ENCODE assay signal across 9 mouse cellular contexts in genomic region chr3:81995988-81996387, GRCm38 (mm10). TPM values are rescaled to one million over a fixed set of nuclear protein-coding genes. Genes with fewer than 3 reads are reported as not detected.
DNase-seq lines count a peak whose midpoint lies in the region; ATAC-seq and TF ChIP-seq lines count a peak whose summit lies in the region.
"Had no signal": no experiment of that assay in that cellular context is flagged by ENCODE, and none has a peak within 500 bp of the region (broad histone marks: within the 10 kb centered on the region; RNA-seq: fewer than 3 reads in every experiment).

No protein-coding gene starts in this region.

- H3K4me2 ChIP-seq in liver, embryonic 14.5 days (ENCODE audit: low read depth): no peak overlapping the region
- H3K4me2 ChIP-seq in forebrain, embryonic 13.5 days: no peak overlapping the region
- H3K4me2 ChIP-seq: heart, embryonic 15.5 days had no signal

- no peak for ATAC-seq in liver, embryonic 14.5 days (ENCODE audit: insufficient read depth)
- ATAC-seq in forebrain, embryonic 13.5 days: peak; percentile 76
- no peak for ATAC-seq in activated CD4-positive, CD25-positive, alpha-beta regulatory T cell, adult 4 months

- TF ChIP-seq EP300 in liver, embryonic 14.5 days (IDR thresholded peaks at IDR 0.05; ENCODE audit: low read depth): no peak

- no peaks in the 10 kb centered on the region for H3K4me1 ChIP-seq in liver, embryonic 14.5 days (replicated peaks; ENCODE audit: control insufficient read depth in 2 of 2, insufficient read depth in 2 of 2, low read length in 1 of 2)
- no peaks in the 10 kb centered on the region for H3K4me1 ChIP-seq in forebrain, embryonic 13.5 days
- H3K4me1 ChIP-seq: heart, embryonic 15.5 days had no signal

- DNase-seq in adrenal gland, postnatal 14 days: peak; percentile 28
- DNase-seq in adrenal gland, postnatal 25 days: no peak
- peak in 1 of 3 experiments; percentile 7 for DNase-seq in liver, embryonic 14.5 days (ENCODE audit: low read depth in 3 of 3, low spot score in 3 of 3)
- no peak for DNase-seq in liver
- peak; percentile 69 for DNase-seq in brain, adult 2 months (ENCODE audit: low read depth, low spot score)
- DNase-seq in lung, postnatal 10 days: peak; percentile 57

- H3K36me3 ChIP-seq in liver, embryonic 14.5 days (replicated peaks; ENCODE audit: control insufficient read depth, insufficient read depth, low read depth): no peaks in the 10 kb centered on the region
- no peaks in the 10 kb centered on the region for H3K36me3 ChIP-seq in forebrain, embryonic 13.5 days (ENCODE audit: poor library complexity, severe bottlenecking)
- H3K36me3 ChIP-seq: heart, embryonic 15.5 days had no signal

- H3K4me3 ChIP-seq in liver, embryonic 14.5 days (ENCODE audit: insufficient read depth in 1 of 2, low read depth in 2 of 2, low read length in 2 of 2): no peak overlapping the region
- no peak overlapping the region for H3K4me3 ChIP-seq in forebrain, embryonic 13.5 days
- H3K4me3 ChIP-seq: heart, embryonic 15.5 days had no signal

- no peaks in the 10 kb centered on the region for H3K27me3 ChIP-seq in liver, embryonic 14.5 days (ENCODE audit: control insufficient read depth, insufficient read depth, low read length)
- H3K27me3 ChIP-seq in forebrain, embryonic 13.5 days: no peaks in the 10 kb centered on the region
- H3K27me3 ChIP-seq: heart, embryonic 15.5 days had no signal

- no peak overlapping the region for H3K9ac ChIP-seq in liver, embryonic 14.5 days (replicated peaks)
- no peak overlapping the region for H3K9ac ChIP-seq in forebrain, embryonic 13.5 days
- H3K9ac ChIP-seq: heart, embryonic 15.5 days had no signal

- peak; percentile 54; the same call in 1 of the 2 replicates for TF ChIP-seq CTCF in liver, embryonic 14.5 days (IDR thresholded peaks at IDR 0.05; ENCODE audit: low read depth)

- H3K27ac ChIP-seq in liver, embryonic 14.5 days: no peak overlapping the region
- no peak overlapping the region for H3K27ac ChIP-seq in forebrain, embryonic 13.5 days
- H3K27ac ChIP-seq: heart, embryonic 15.5 days had no signal

- WGBS in liver, embryonic 14.5 days (ENCODE audit: insufficient replicate concordance): 5% methylated on average over 1 of the region's 1 CpGs
- 2% methylated on average over 1 of the region's 1 CpGs for WGBS in forebrain, embryonic 13.5 days

- H3K9me3 ChIP-seq in liver, embryonic 14.5 days (ENCODE audit: control insufficient read depth, low read length): no peaks in the 10 kb centered on the region
- no peaks in the 10 kb centered on the region for H3K9me3 ChIP-seq in forebrain, embryonic 13.5 days (replicated peaks)
- H3K9me3 ChIP-seq: heart, embryonic 15.5 days had no signal

RNA-seq across cellular contexts. Expression of gene Asic5, which starts 13.9 kb away (rescaled TPM):
- 2.0 TPM in 1 of 2 replicates, not detected in the other for total RNA-seq in adrenal gland, postnatal 14 days (2021)
- total RNA-seq in adrenal gland, postnatal 25 days (2021): not detected in 2 replicates
- not detected in 2 replicates for polyA plus RNA-seq in liver, embryonic 14.5 days (2012; rRNA removed)
- polyA plus RNA-seq in liver, embryonic 14.5 days (2014; fragmentation: Nextera tagmentation; extraction: Ambion mirVana): not detected in 2 replicates
- polyA plus RNA-seq in forebrain, embryonic 13.5 days (2015; fragmentation: Nextera tagmentation; extraction: Ambion mirVana): not detected in 2 replicates
- not detected for polyA plus RNA-seq in activated CD4-positive, CD25-positive, alpha-beta regulatory T cell, adult 4 months (2017; shearing (Covaris generic))
- polyA plus RNA-seq: heart, embryonic 15.5 days had no signal

RNA-seq across cellular contexts. Expression of gene Tdo2, which starts 20.0 kb away (rescaled TPM):
- total RNA-seq in adrenal gland, postnatal 14 days (2021): 5.4 and 103 TPM in 2 replicates
- 1.1 and 10.1 TPM in 2 replicates for total RNA-seq in adrenal gland, postnatal 25 days (2021)
- 0.02 TPM in 1 of 2 replicates, not detected in the other for polyA plus RNA-seq in liver, embryonic 14.5 days (2012; rRNA removed)
- polyA plus RNA-seq in liver, embryonic 14.5 days (2014; fragmentation: Nextera tagmentation; extraction: Ambion mirVana): 0.17 and 0.18 TPM in 2 replicates
- polyA plus RNA-seq in forebrain, embryonic 13.5 days (2015; fragmentation: Nextera tagmentation; extraction: Ambion mirVana): 0.19 and 0.77 TPM in 2 replicates
- polyA plus RNA-seq in activated CD4-positive, CD25-positive, alpha-beta regulatory T cell, adult 4 months (2017; shearing (Covaris generic)): under 1 TPM; 0.18 to 0.87 TPM

Comparison
In these comparisons a context has a peak if more than half of its experiments do, and no peak if none do; other contexts are left out.
1. DNase-seq: peak in adrenal gland, postnatal 14 days (single experiment), brain, adult 2 months (single experiment) and lung, postnatal 10 days (single experiment); none in adrenal gland, postnatal 25 days (single experiment) and liver (single experiment).